11 mouse cellular contexts compared by ENCODE assay signal in genomic region chr10:67966102-67966501, GRCm38 (mm10). TPM values are rescaled to one million over a fixed set of nuclear protein-coding genes. Genes with fewer than 3 reads are reported as not detected.
A peak's percentile ranks its signal among the peaks of the same experiment; 100 is the strongest.
DNase-seq lines count a peak whose midpoint lies in the region; ATAC-seq lines count a peak whose summit lies in the region.
"Had no signal": no experiment of that assay in that cellular context is flagged by ENCODE, and none has a peak within 500 bp of the region (broad histone marks: within the 10 kb centered on the region; RNA-seq: fewer than 3 reads in every experiment).

No protein-coding gene starts in this region.

- no peak for ATAC-seq in forebrain, embryonic 15.5 days (replicated peaks)
- ATAC-seq in neural tube, embryonic 11.5 days (ENCODE audit: insufficient read depth, low FRiP score, low TSS enrichment), result no peak

- 0 out of 2 replicates have a peak, but pooled peaks cover 4% of the 10 kb centered on the region for H3K27me3 ChIP-seq in forebrain, embryonic 10.5 days (ENCODE audit: poor library complexity, severe bottlenecking)
- H3K27me3 ChIP-seq in forebrain, embryonic 15.5 days, result no peaks in the 10 kb centered on the region
- H3K27me3 ChIP-seq in neural tube, embryonic 11.5 days (ENCODE audit: control insufficient read depth, insufficient read depth, low read length), result no peaks in the 10 kb centered on the region
- H3K27me3 ChIP-seq: embryonic facial prominence, embryonic 12.5 days had no signal

- H3K9ac ChIP-seq in forebrain, embryonic 15.5 days (replicated peaks), result no peak overlapping the region
- 0 out of 2 replicates have a peak overlapping the region, but pooled peaks have one; percentile 18 for H3K9ac ChIP-seq in neural tube, embryonic 11.5 days (ENCODE audit: low read length)
- H3K9ac ChIP-seq: embryonic facial prominence, embryonic 12.5 days had no signal

- no peaks in the 10 kb centered on the region for H3K36me3 ChIP-seq in forebrain, embryonic 10.5 days (replicated peaks)
- H3K36me3 ChIP-seq in forebrain, embryonic 15.5 days, result no peaks in the 10 kb centered on the region
- no peaks in the 10 kb centered on the region for H3K36me3 ChIP-seq in neural tube, embryonic 11.5 days (ENCODE audit: control insufficient read depth, insufficient read depth, low read length)
- H3K36me3 ChIP-seq in macrophage (ENCODE audit: inconsistent target), result no peaks in the 10 kb centered on the region
- H3K36me3 ChIP-seq: embryonic facial prominence, embryonic 12.5 days had no signal

- H3K27ac ChIP-seq in forebrain, embryonic 10.5 days, result peak overlapping the region; percentile 30; the same call in 1 of the 2 replicates
- H3K27ac ChIP-seq in forebrain, embryonic 15.5 days (replicated peaks), result no peak overlapping the region
- H3K27ac ChIP-seq in neural tube, embryonic 11.5 days (ENCODE audit: low read depth, low read length), result 0 out of 2 replicates have a peak overlapping the region, but pooled peaks have one; percentile 34
- H3K27ac ChIP-seq in macrophage, result peak overlapping the region; percentile 80
- H3K27ac ChIP-seq: embryonic facial prominence, embryonic 12.5 days had no signal

- DNase-seq in forebrain, embryonic 10.5 days (ENCODE audit: extremely low spot score, low spot score), result no peak
- DNase-seq in kidney, postnatal 14 days, result peak; percentile 4
- no peak for DNase-seq in kidney, adult 18-20 months
- peak; percentile 25 for DNase-seq in neural tube, embryonic 11.5 days (ENCODE audit: low spot score)
- DNase-seq in neural tube, embryonic 10.5 days (ENCODE audit: extremely low spot score, low spot score), result no peak
- DNase-seq in cerebellum, adult 11 months, result no peak
- DNase-seq: adrenal gland, postnatal 36 days; lung, postnatal 36 days had no signal

- no peaks in the 10 kb centered on the region for H3K9me3 ChIP-seq in forebrain, embryonic 10.5 days
- H3K9me3 ChIP-seq in forebrain, embryonic 15.5 days, result no peaks in the 10 kb centered on the region
- H3K9me3 ChIP-seq in neural tube, embryonic 11.5 days (ENCODE audit: control insufficient read depth, low read length), result no peaks in the 10 kb centered on the region
- H3K9me3 ChIP-seq: embryonic facial prominence, embryonic 12.5 days had no signal

- H3K4me2 ChIP-seq in forebrain, embryonic 15.5 days (replicated peaks), result no peak overlapping the region
- no peak overlapping the region for H3K4me2 ChIP-seq in neural tube, embryonic 11.5 days (ENCODE audit: low read depth)
- H3K4me2 ChIP-seq: embryonic facial prominence, embryonic 12.5 days had no signal

- WGBS in forebrain, embryonic 10.5 days, result 69% methylated on average over 6 of the region's 6 CpGs
- 61% methylated on average over 6 of the region's 6 CpGs for WGBS in forebrain, embryonic 15.5 days
- WGBS in neural tube, embryonic 11.5 days, result 37% methylated on average over 6 of the region's 6 CpGs
- WGBS in macrophage (ENCODE audit: missing documents), result 1% methylated on average over 6 of the region's 6 CpGs

- peaks cover 36% of the 10 kb centered on the region for H3K4me1 ChIP-seq in forebrain, embryonic 10.5 days
- peaks cover 6% of the 10 kb centered on the region; the same call in 1 of the 2 replicates for H3K4me1 ChIP-seq in forebrain, embryonic 15.5 days
- H3K4me1 ChIP-seq in neural tube, embryonic 11.5 days (ENCODE audit: control insufficient read depth, insufficient read depth, low read length), result 0 out of 2 replicates have a peak, but pooled peaks cover 2% of the 10 kb centered on the region

- H3K4me3 ChIP-seq in forebrain, embryonic 10.5 days, result no peak overlapping the region
- H3K4me3 ChIP-seq in forebrain, embryonic 15.5 days, result no peak overlapping the region
- no peak overlapping the region for H3K4me3 ChIP-seq in neural tube, embryonic 11.5 days (ENCODE audit: low read depth, low read length)
- peak overlapping the region; percentile 4; the same call in 1 of the 2 replicates for H3K4me3 ChIP-seq in macrophage (ENCODE audit: inconsistent target)
- H3K4me3 ChIP-seq: embryonic facial prominence, embryonic 12.5 days had no signal

- no peaks in the 10 kb centered on the region for H3K79me2 ChIP-seq in macrophage (ENCODE audit: inconsistent target)

RNA-seq across cellular contexts. Expression of gene Rtkn2, which starts 13.3 kb away (rescaled TPM):
- polyA plus RNA-seq in forebrain, embryonic 10.5 days (2016; fragmentation: Nextera tagmentation; extraction: Ambion mirVana), result 20.9 and 22.4 TPM in 2 replicates
- 10.7 and 13.0 TPM in 2 replicates for polyA plus RNA-seq in forebrain, embryonic 15.5 days (2015; fragmentation: Nextera tagmentation; extraction: Ambion mirVana)
- 15.1 and 16.6 TPM in 2 replicates for polyA plus RNA-seq in neural tube, embryonic 11.5 days (2014; fragmentation: Nextera tagmentation; extraction: Ambion mirVana)
- 1 to 10 TPM in 1 of 26 experiments, under 1 TPM in 10, not detected in 15; 0.16 to 1.3 (median 0.44) TPM for total RNA-seq in macrophage (2018; cell fraction: chromatin; rRNA removed)
- under 1 TPM in 15 of 26 experiments, not detected in 11; 0.04 to 0.29 (median 0.09) TPM for total RNA-seq in macrophage (2018; cell fraction: cytosol; rRNA removed)
- under 1 TPM in 9 of 26 experiments, not detected in 17; 0.12 to 0.64 (median 0.33) TPM for total RNA-seq in macrophage (2018; cell fraction: nucleus; rRNA removed)
- 0.13 to 0.22 TPM (median 0.14 TPM) in 3 replicates for polyA plus RNA-seq in macrophage (2018)

RNA-seq across cellular contexts. Expression of gene Zfp365, which starts 53.6 kb away (rescaled TPM):
- 2.7 and 3.2 TPM in 2 replicates for polyA plus RNA-seq in forebrain, embryonic 10.5 days (2016; fragmentation: Nextera tagmentation; extraction: Ambion mirVana)
- polyA plus RNA-seq in forebrain, embryonic 15.5 days (2015; fragmentation: Nextera tagmentation; extraction: Ambion mirVana), result 3.3 and 4.4 TPM in 2 replicates
- polyA plus RNA-seq in neural tube, embryonic 11.5 days (2014; fragmentation: Nextera tagmentation; extraction: Ambion mirVana), result 0.53 and 1.4 TPM in 2 replicates
- total RNA-seq in macrophage (2018; cell fraction: chromatin; rRNA removed), result 1 to 10 TPM in 1 of 26 experiments, under 1 TPM in 1, not detected in 24; 0.46 to 1.6 TPM
- total RNA-seq in macrophage (2018; cell fraction: cytosol; rRNA removed), result under 1 TPM in 20 of 26 experiments, not detected in 6; 0.03 to 0.55 (median 0.07) TPM
- 1 to 10 TPM in 1 of 26 experiments, under 1 TPM in 3, not detected in 22; 0.12 to 1.6 (median 0.16) TPM for total RNA-seq in macrophage (2018; cell fraction: nucleus; rRNA removed)
- polyA plus RNA-seq in macrophage (2018), result 0.06 to 0.33 TPM in 2 of 3 replicates, not detected in the other

Comparison
In these comparisons a context has a peak if more than half of its experiments do, and no peak if none do; other contexts are left out.
1. DNase-seq: peak in kidney, postnatal 14 days (single experiment) and neural tube, embryonic 11.5 days (single experiment); none in forebrain, embryonic 10.5 days (single experiment), kidney, adult 18-20 months (single experiment), neural tube, embryonic 10.5 days (single experiment) and cerebellum, adult 11 months (single experiment).